Mouse (Mus musculus): ENCODE results near the gene Crhr1.
"Not testable (repeated sequence)": the region's sequence is repeated elsewhere in the genome, so short reads cannot be mapped to it uniquely, and the experiment has no call there.

The Crhr1 gene

GRCm38 (mm10) chr11:104195382-104195781, 62.7 kb downstream of the Crhr1 start:
- DNase-seq (ENCODE audit: low spot score in 2 of 2), result no peak

GRCm38 (mm10) chr11:104195791-104196190, 63.1 kb downstream of the Crhr1 start:
- peak; percentile 72 to 96 for DNase-seq (ENCODE audit: low spot score in 2 of 2)

- DNase-seq (ENCODE audit: low spot score in 2 of 2), result no peak
These were observed 65.2 kb downstream of the Crhr1 start for GRCm38 (mm10) chr11:104197861-104198260.

GRCm38 (mm10) chr11:104203271-104203670, 70.6 kb downstream of the Crhr1 start:
- no peak for DNase-seq (ENCODE audit: low spot score in 2 of 2)

- no peak for DNase-seq (ENCODE audit: low spot score in 2 of 2)
These were observed 73.9 kb downstream of the Crhr1 start for GRCm38 (mm10) chr11:104206573-104206972.

GRCm38 (mm10) chr11:104209041-104209440, 76.4 kb downstream of the Crhr1 start:
- no peak for DNase-seq (ENCODE audit: low spot score in 2 of 2)

- no peak for DNase-seq (ENCODE audit: low spot score in 2 of 2)
These were observed 78.6 kb downstream of the Crhr1 start for GRCm38 (mm10) chr11:104211251-104211650.

- DNase-seq (ENCODE audit: low spot score in 2 of 2), result not testable (repeated sequence)
These were observed 81.5 kb downstream of the Crhr1 start for GRCm38 (mm10) chr11:104214128-104214527.

- no peak for DNase-seq (ENCODE audit: low spot score in 2 of 2)
These were observed 85.4 kb downstream of the Crhr1 start for GRCm38 (mm10) chr11:104218075-104218474.

- DNase-seq (ENCODE audit: low spot score in 2 of 2), result peak in 1 of 2 experiments; percentile 43
These were observed 87.6 kb downstream of the Crhr1 start for GRCm38 (mm10) chr11:104220291-104220690.

- DNase-seq (ENCODE audit: low spot score in 2 of 2), result no peak
These were observed 89.1 kb downstream of the Crhr1 start for GRCm38 (mm10) chr11:104221751-104222150.

- DNase-seq (ENCODE audit: low spot score in 2 of 2), result no peak
These were observed 90.6 kb downstream of the Crhr1 start for GRCm38 (mm10) chr11:104223301-104223700.
